Mouse (Mus musculus) midbrain, embryonic 11.5 days (tissue): ENCODE measurements at regions not wholly inside any gene's neighbourhood (a gene's known extent, or its start where the extent isn't known, plus 50 kb on each side); places are given as distances from the start of the nearest gene placed in this dataset.
A peak's percentile ranks its signal among the peaks of the same experiment; 100 is the strongest.

Experiments
- ATAC-seq: fragments of 200-750 bp; cut with Nextera tagmentation; 2 replicates; pipeline ENCODE4 v1.8.0; 2017; ENCODE audit warnings: moderate TSS enrichment, moderate library complexity; ENCODE audit not compliant: low FRiP score
- DNase-seq: peaks from one replicate; pipeline ENCODE4 v3.0.0; 2015; ENCODE audit warnings: low spot score; ENCODE audit errors: missing footprints
- H3K27ac ChIP-seq: fragments of 300-500 bp; sonication (generic); 2 replicates; pipeline ENCODE4 v1.5.1; 2014; ENCODE audit warnings: low read depth, low read length
- H3K27me3 ChIP-seq: fragments of 300-500 bp; sonication (generic); 2 replicates; pipeline ENCODE4 v1.6.1; 2014; ENCODE audit warnings: mild to moderate bottlenecking, low read length, moderate library complexity, mixed read lengths; ENCODE audit not compliant: control insufficient read depth, insufficient read depth
- H3K36me3 ChIP-seq: fragments of 300-500 bp; sonication (generic); 2 replicates; pipeline ENCODE4 v1.6.1; 2014; ENCODE audit warnings: mild to moderate bottlenecking, low read length, moderate library complexity, mixed read lengths; ENCODE audit not compliant: control insufficient read depth, insufficient read depth
- H3K4me1 ChIP-seq: fragments of 300-500 bp; sonication (generic); 2 replicates; pipeline ENCODE4 v1.6.1; 2014; ENCODE audit warnings: low read length; ENCODE audit not compliant: control insufficient read depth, insufficient read depth
- H3K4me2 ChIP-seq: fragments of 300-500 bp; sonication (generic); 2 replicates; pipeline ENCODE4 v1.6.1; 2014; ENCODE audit warnings: mild to moderate bottlenecking, moderate library complexity
- H3K4me3 ChIP-seq: fragments of 300-500 bp; sonication (generic); 2 replicates; pipeline ENCODE4 v1.5.1; 2014; ENCODE audit warnings: low read depth, low read length
- H3K9ac ChIP-seq: fragments of 300-500 bp; sonication (generic); 2 replicates; pipeline ENCODE4 v1.6.1; 2014; ENCODE audit warnings: low read length
- H3K9me3 ChIP-seq: fragments of 300-500 bp; sonication (generic); 2 replicates; pipeline ENCODE4 v1.6.1; 2016; ENCODE audit warnings: low read length; ENCODE audit not compliant: control insufficient read depth
- WGBS: fragments of 180-500 bp; shearing (Covaris S2); extraction: QIAGEN DNeasy Blood & Tissue Kit; methylation state at CpG from one replicate; pipeline ENCODE4 v1.1.7; 2014; 5-methylcytosine and 5-hydroxymethylcytosine counted together

DNA sequence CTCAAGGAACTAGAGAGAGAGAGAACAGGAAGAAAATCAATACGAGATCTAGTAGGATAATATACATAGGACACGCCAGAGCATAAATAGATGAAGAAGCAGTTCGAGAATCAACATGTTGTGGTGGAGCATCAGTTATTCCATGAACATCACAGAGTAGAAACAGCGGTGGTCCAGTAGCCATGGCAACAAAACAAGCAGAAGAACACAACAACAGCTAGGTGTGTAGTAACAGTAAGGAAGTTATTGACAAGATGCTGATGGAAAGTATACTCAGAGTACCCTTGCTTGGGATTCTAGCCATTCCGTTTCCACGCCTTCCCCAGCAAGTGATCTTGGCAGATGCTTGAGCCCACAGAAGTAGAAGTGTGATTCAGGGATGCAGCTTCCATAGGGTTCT, 317.3 kb upstream of the Klf3 start:
- DNase-seq, result no peak
- Histone ChIP-seq H3K27me3 (no peaks in the 10 kb centered on the region), H3K27ac (no peak overlapping the region), H3K4me3 (no peak overlapping the region), H3K4me1 (peaks cover 10% of the 10 kb centered on the region), H3K36me3 (no peaks in the 10 kb centered on the region), H3K4me2 (no peak overlapping the region), H3K9ac (no peak overlapping the region), H3K9me3 (no peaks in the 10 kb centered on the region)
- no peak for ATAC-seq
- WGBS, result 97% methylated on average over 6 of the region's 6 CpGs

DNA sequence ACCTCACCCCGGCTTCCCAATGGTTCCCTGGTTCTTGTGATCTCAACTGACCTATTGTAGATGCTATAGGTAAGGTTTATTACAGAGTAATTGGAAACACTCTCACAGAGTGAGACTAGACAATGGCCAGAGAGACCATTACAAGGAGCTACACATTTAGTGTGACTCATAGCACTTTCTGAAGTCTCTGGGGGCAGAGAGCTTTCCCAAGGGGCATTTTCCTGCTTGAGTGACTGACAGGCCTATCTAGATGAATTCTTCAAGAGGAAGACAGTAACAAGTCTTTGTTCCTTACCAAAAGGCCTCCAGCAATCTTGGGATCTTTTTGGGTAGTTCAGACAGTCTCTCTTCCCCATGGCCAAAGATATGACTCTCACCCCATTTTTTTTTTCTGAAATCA, 316.4 kb upstream of the Klf3 start:
- 93% methylated on average over 1 of the region's 1 CpGs for WGBS
- no peaks in the 10 kb centered on the region for H3K27me3 ChIP-seq
- no peak overlapping the region for H3K4me3 ChIP-seq
- no peak overlapping the region for H3K4me2 ChIP-seq
- peaks cover 13% of the 10 kb centered on the region for H3K4me1 ChIP-seq
- H3K27ac ChIP-seq, result no peak overlapping the region
- H3K9ac ChIP-seq, result no peak overlapping the region
- no peak for DNase-seq
- ATAC-seq, result no peak
- no peaks in the 10 kb centered on the region for H3K36me3 ChIP-seq
- no peaks in the 10 kb centered on the region for H3K9me3 ChIP-seq

DNA sequence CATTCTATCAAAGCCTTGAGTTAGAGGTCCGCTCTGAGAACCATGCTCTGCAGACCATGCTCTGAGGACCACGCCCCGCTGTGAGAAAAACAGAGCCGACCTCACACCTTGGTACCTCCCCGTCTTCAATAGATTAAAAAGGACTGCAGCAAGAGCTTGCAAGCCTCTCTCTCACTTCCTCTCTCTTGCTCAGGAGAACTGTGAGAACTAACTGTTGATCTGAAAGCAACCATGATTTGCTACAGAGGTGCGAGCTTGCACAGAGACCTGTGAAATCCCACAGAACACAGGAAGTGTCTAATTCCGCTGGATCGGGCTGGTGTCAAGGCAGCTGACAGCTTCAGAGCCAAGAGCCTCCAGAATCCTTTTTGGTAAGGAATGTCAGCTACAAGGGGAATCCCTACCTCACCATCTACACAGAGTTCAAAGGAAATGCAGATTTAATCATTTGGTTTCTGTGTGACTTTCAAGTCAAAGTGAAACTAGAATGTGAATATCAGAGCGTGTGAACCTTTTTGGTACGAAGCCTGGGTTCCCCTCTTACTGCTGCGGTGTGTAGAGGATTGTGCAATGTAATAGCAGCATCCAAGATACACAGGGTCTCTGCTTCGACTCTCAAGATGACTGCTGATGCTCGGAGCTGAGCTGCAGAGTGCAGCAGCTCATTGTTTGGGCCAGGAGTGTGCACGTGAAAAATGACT, 315.3 kb upstream of the Klf3 start:
- Histone ChIP-seq H3K9ac (no peak overlapping the region), H3K27ac (no peak overlapping the region), H3K36me3 (no peaks in the 10 kb centered on the region), H3K27me3 (no peaks in the 10 kb centered on the region), H3K4me3 (no peak overlapping the region), H3K9me3 (no peaks in the 10 kb centered on the region), H3K4me2 (no peak overlapping the region), H3K4me1 (peaks cover 13% of the 10 kb centered on the region)
- WGBS, result 83% methylated on average over 14 of the region's 14 CpGs
- ATAC-seq, result no peak
- DNase-seq, result no peak

DNA sequence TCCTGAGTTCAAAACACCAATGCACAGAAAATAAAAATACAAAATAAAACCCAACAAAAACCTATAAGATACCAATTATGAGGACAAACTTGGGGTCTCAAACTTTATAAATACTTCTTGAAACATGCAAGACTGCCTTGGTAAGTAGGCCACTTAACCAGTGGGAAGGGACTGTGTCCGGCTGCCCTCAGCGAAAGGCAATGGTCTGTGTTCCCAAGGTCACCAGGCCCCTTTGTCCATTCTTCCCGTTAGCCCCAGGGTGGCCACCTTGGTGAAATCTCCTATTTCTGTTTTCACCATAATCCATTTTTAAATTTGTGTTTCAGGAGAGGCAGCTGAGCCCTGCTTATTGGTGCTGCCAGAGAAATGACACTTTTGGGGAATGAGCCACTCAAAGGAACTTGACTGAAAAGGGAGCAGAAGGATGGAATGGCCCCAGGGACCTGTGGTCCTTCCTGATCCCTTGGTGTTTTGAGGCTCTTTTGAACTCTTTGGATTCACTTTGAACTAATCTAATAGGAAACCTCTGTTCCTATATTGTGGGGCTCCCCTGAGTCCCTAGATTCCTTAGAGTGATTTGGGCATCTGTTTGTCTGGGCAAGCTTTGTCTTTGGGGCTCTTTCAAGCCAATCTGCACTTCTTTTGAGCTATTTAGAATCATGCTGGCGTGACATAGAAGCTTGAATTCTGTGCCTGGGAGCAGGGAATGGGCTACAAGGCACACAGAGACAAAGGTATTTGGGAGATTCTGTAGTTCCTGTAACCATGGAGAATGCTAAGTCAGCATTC, 313.3 kb upstream of the Klf3 start:
- H3K9ac ChIP-seq, result no peak overlapping the region; the same call in 1 of the 2 replicates
- 20% methylated on average over 4 of the region's 4 CpGs for WGBS

DNA sequence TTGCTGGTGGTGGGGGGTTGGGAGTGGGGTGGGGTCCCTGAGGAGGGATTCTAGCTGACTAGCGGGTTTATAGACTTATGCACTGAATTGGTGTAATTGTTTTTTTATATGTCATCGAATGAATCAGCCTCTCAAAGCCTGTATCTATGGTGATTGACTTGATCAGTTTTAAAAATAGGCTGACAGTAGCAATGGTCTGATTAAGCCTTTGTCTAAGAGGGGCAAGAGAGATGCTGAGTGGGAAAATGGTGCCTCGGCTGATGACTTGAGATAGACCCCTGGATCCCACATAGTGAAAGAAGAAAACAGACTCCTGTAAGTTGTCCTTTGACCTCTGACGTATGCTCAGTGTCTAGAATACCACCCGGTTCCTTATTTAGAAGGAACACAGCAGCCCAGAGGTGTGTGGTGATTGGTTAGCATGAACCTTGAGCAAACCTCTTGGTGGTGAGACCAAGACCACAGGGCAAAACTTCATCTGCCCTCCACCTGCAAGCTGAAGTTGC, 312.7 kb upstream of the Klf3 start:
- no peaks in the 10 kb centered on the region for H3K9me3 ChIP-seq
- no peak overlapping the region for H3K4me2 ChIP-seq
- no peaks in the 10 kb centered on the region for H3K36me3 ChIP-seq
- no peaks in the 10 kb centered on the region for H3K27me3 ChIP-seq
- peaks cover 13% of the 10 kb centered on the region for H3K4me1 ChIP-seq
- WGBS, result 24% methylated on average over 5 of the region's 5 CpGs
- peak overlapping the region; percentile 51 for H3K27ac ChIP-seq
- ATAC-seq, result peak; percentile 72
- H3K4me3 ChIP-seq, result no peak overlapping the region
- DNase-seq, result peak; percentile 93
- H3K9ac ChIP-seq, result no peak overlapping the region; the same call in 1 of the 2 replicates

More for the DNA sequence above, 313.3 kb upstream of the Klf3 start:
- peak overlapping the region; percentile 51 for H3K27ac ChIP-seq
- H3K4me3 ChIP-seq, result no peak overlapping the region
- DNase-seq (no peak), ATAC-seq (peak; percentile 87)
- H3K4me1 ChIP-seq, result peaks cover 13% of the 10 kb centered on the region
- H3K9me3 ChIP-seq, result no peaks in the 10 kb centered on the region
- H3K27me3 ChIP-seq, result no peaks in the 10 kb centered on the region
- H3K36me3 ChIP-seq, result no peaks in the 10 kb centered on the region
- no peak overlapping the region for H3K4me2 ChIP-seq

DNA sequence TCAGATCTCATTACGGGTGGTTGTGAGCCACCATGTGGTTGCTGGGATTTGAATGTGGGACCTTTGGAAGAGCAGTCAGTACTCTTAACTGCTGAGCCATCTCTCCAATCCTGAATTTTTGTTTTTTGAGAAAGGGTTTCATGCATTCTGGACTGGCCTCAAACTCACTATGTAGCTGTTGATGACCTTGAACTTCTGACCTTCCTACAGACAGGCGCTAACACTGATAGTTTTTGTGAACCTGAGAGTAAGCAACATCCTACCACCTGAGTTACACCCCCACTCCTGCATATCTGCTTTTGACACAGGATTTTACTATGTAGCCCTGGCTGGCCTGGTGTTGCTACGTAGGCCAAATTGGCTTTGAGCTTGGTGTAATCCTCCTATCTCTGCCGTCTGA, 308.8 kb upstream of the Klf3 start:
- H3K4me1 ChIP-seq, result peaks cover 12% of the 10 kb centered on the region
- no peaks in the 10 kb centered on the region for H3K9me3 ChIP-seq
- no peak overlapping the region for H3K4me2 ChIP-seq
- H3K4me3 ChIP-seq, result no peak overlapping the region
- no peaks in the 10 kb centered on the region for H3K36me3 ChIP-seq
- WGBS, result 93% methylated on average over 4 of the region's 4 CpGs
- no peak for ATAC-seq
- DNase-seq, result no peak
- H3K27ac ChIP-seq, result no peak overlapping the region
- H3K27me3 ChIP-seq, result no peaks in the 10 kb centered on the region
- no peak overlapping the region for H3K9ac ChIP-seq

DNA sequence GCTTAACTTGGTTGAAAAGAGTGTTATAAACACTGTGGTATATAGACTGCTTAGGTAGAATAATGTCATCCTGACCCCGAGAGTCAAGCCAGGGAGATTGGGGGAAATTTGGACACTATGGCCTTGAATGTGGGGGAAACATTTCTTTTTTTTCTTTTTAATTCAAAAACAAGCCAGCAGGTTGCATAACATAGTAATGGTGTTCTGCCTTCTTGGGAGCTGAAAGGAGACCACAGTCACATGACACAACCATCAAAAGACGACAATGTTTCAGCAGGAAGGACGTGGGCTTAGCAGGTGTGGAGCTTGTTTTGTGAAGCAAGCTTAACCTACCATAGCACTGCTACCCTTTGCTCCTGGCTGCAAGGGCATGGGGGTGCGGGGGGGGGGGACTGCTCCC, 306.3 kb upstream of the Klf3 start:
- DNase-seq, result no peak
- ATAC-seq, result no peak
- Histone ChIP-seq H3K4me2 (no peak overlapping the region), H3K4me1 (no peaks in the 10 kb centered on the region), H3K27me3 (no peaks in the 10 kb centered on the region), H3K9me3 (no peaks in the 10 kb centered on the region), H3K27ac (no peak overlapping the region), H3K36me3 (no peaks in the 10 kb centered on the region), H3K4me3 (no peak overlapping the region), H3K9ac (no peak overlapping the region)
- WGBS, result 90% methylated on average over 4 of the region's 4 CpGs

DNA sequence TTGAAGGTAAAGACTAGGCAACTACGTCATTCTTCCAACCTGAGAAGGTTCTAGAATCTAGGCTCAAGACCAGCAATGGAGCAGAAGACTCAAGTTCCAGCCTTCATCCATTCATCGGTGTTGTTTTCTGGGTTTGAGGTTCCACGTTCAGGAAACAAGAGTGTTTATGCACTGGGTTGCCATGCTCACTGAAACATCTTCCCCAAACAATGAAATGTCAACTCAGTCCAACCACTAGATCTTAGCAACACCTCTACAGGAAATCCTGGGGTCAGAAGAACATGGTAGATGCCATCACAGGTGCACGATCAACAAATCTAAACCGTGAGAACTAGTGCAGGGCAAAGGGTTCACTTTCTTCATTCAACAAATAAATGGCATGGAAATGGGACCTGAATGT, 304.8 kb upstream of the Klf3 start:
- no peak for ATAC-seq

DNA sequence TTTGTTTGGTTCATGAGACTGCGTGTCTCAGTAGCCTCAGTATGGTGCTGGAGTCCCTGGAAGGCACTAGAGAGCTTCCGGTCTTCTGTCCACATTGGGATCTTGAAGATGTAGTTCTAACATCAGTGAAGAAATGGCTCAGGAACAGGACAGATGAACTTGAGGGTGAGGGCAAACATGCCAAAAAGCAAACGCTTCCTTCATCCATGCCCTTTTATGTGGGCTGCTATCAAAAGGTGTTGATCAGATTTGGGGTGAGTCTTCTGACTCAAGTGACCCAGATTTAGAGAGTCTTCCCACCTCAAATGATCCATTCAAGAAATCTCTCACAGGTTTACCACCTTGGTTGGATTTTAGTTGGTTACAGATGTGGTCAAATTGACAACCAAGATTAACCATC, 304.1 kb upstream of the Klf3 start:
- ATAC-seq (no peak), DNase-seq (no peak)
- no peak overlapping the region for H3K4me2 ChIP-seq
- H3K27me3 ChIP-seq, result no peaks in the 10 kb centered on the region
- H3K4me1 ChIP-seq, result no peaks in the 10 kb centered on the region
- H3K27ac ChIP-seq, result no peak overlapping the region
- H3K4me3 ChIP-seq, result no peak overlapping the region
- WGBS, result 94% methylated on average over 3 of the region's 3 CpGs
- H3K9me3 ChIP-seq, result no peaks in the 10 kb centered on the region
- H3K9ac ChIP-seq, result no peak overlapping the region
- H3K36me3 ChIP-seq, result no peaks in the 10 kb centered on the region

More for the DNA sequence above, 304.8 kb upstream of the Klf3 start:
- H3K9ac ChIP-seq, result no peak overlapping the region
- no peak for DNase-seq
- H3K4me2 ChIP-seq, result no peak overlapping the region
- no peaks in the 10 kb centered on the region for H3K36me3 ChIP-seq
- H3K27me3 ChIP-seq, result no peaks in the 10 kb centered on the region
- H3K27ac ChIP-seq, result no peak overlapping the region
- H3K4me3 ChIP-seq, result no peak overlapping the region
- H3K9me3 ChIP-seq, result no peaks in the 10 kb centered on the region
- WGBS, result 89% methylated on average over 5 of the region's 5 CpGs
- no peaks in the 10 kb centered on the region for H3K4me1 ChIP-seq
